Mouse (Mus musculus): ENCODE measurements around the gene Prrx1. TPM values are rescaled to one million over a fixed set of nuclear protein-coding genes. Genes with fewer than 3 reads are reported as not detected.

Gene Prrx1
- 3.9 and 5.6 TPM in 2 replicates for polyA plus RNA-seq (2015; fragmentation: Nextera tagmentation; extraction: Ambion mirVana)

GRCm38 (mm10) chr1:163313101-163313773 lies at the start of gene Prrx1:
Prrx1 (minus strand) TSS chr1:163313710.
- Histone ChIP-seq H3K9ac (ENCODE audit: low read depth, low read length) (peak within 1 kb of the TSS; percentile 57), H3K4me3 (ENCODE audit: low read length) (peak within 1 kb of the TSS; percentile 48), H3K4me2 (ENCODE audit: low read length) (peak within 1 kb of the TSS; percentile 71), H3K4me1 (ENCODE audit: control insufficient read depth, insufficient read depth, low read depth, low read length) (peaks cover 28% of the 10 kb centered on the region), H3K36me3 (ENCODE audit: control insufficient read depth, insufficient read depth, low read length) (no peaks in the 10 kb centered on the region), H3K9me3 (ENCODE audit: control insufficient read depth, low read length) (no peaks in the 10 kb centered on the region), H3K27ac (ENCODE audit: low read depth, low read length) (peak within 1 kb of the TSS; percentile 11; the same call in 1 of the 2 replicates), H3K27me3 (replicated peaks; ENCODE audit: control insufficient read depth, insufficient read depth, low read length) (peaks cover 38% of the 10 kb centered on the region)
- WGBS = under 1% methylated on average over 17 of the region's 17 CpGs
- ATAC-seq = peak; percentile 58; the same call in 1 of the 2 replicates

DNA sequence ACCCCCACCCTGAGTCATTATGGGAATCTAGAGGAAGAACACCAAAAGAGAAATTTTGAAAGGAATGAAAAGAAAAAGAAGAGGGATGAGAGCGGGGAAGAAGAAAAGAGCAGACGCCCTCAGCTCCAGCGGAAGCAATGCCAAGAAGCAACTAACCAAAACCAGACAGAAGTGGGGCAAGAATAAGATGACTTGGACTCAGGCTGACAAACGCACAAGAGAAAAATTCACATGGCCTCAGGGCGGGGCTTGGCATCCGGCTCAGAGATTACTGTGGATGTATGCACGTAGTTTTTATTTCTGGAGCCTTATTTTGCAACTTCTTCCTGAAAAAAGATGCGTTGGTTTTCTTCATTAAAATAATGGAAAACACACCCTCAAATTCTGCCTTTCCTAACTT lies 48.7 kb upstream of the Prrx1 start:
- Histone ChIP-seq H3K36me3 (ENCODE audit: control insufficient read depth, insufficient read depth, low read length) (no peaks in the 10 kb centered on the region), H3K27ac (ENCODE audit: low read depth, low read length) (no peak overlapping the region), H3K4me3 (ENCODE audit: low read length) (no peak overlapping the region), H3K4me2 (ENCODE audit: low read length) (no peak overlapping the region), H3K27me3 (replicated peaks; ENCODE audit: control insufficient read depth, insufficient read depth, low read length) (no peaks in the 10 kb centered on the region), H3K4me1 (ENCODE audit: control insufficient read depth, insufficient read depth, low read depth, low read length) (no peaks in the 10 kb centered on the region), H3K9me3 (ENCODE audit: control insufficient read depth, low read length) (no peaks in the 10 kb centered on the region), H3K9ac (ENCODE audit: low read depth, low read length) (no peak overlapping the region)
- ATAC-seq = no peak
- 81% methylated on average over 8 of the region's 8 CpGs for WGBS

GRCm38 (mm10) chr1:163361376-163361775 lies 47.9 kb upstream of the Prrx1 start:
- ATAC-seq = no peak
- H3K27me3 ChIP-seq (replicated peaks; ENCODE audit: control insufficient read depth, insufficient read depth, low read length) = no peaks in the 10 kb centered on the region
- no peak overlapping the region for H3K4me3 ChIP-seq (ENCODE audit: low read length)
- H3K9ac ChIP-seq (ENCODE audit: low read depth, low read length) = no peak overlapping the region
- WGBS = 84% methylated on average over 5 of the region's 5 CpGs
- no peaks in the 10 kb centered on the region for H3K9me3 ChIP-seq (ENCODE audit: control insufficient read depth, low read length)
- no peaks in the 10 kb centered on the region for H3K36me3 ChIP-seq (ENCODE audit: control insufficient read depth, insufficient read depth, low read length)
- H3K4me2 ChIP-seq (ENCODE audit: low read length) = no peak overlapping the region
- H3K4me1 ChIP-seq (ENCODE audit: control insufficient read depth, insufficient read depth, low read depth, low read length) = no peaks in the 10 kb centered on the region
- H3K27ac ChIP-seq (ENCODE audit: low read depth, low read length) = no peak overlapping the region

GRCm38 (mm10) chr1:163360796-163361195 lies 47.3 kb upstream of the Prrx1 start:
- Histone ChIP-seq H3K4me3 (ENCODE audit: low read length) (no peak overlapping the region), H3K36me3 (ENCODE audit: control insufficient read depth, insufficient read depth, low read length) (no peaks in the 10 kb centered on the region), H3K4me2 (ENCODE audit: low read length) (no peak overlapping the region), H3K27ac (ENCODE audit: low read depth, low read length) (no peak overlapping the region), H3K9me3 (ENCODE audit: control insufficient read depth, low read length) (no peaks in the 10 kb centered on the region), H3K4me1 (ENCODE audit: control insufficient read depth, insufficient read depth, low read depth, low read length) (no peaks in the 10 kb centered on the region), H3K27me3 (replicated peaks; ENCODE audit: control insufficient read depth, insufficient read depth, low read length) (no peaks in the 10 kb centered on the region), H3K9ac (ENCODE audit: low read depth, low read length) (no peak overlapping the region)
- WGBS = 74% methylated on average over 6 of the region's 6 CpGs
- ATAC-seq = no peak

DNA sequence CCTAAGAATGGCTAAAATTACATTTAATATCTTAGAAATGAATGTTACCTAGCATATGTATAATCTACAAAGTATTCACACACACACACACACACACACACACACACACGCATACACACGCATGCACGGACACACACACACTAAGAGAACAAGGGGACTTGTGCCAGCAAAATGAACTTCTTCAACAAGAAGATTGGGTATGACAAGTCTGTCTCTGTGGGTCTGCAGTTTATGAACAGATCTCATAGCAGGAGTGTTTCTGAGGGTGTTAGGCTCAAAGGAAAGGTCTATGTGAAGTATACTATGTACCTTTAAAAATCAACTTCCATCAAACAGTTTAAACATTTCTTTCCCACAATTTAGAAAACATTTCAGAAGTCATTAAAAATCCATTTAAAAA lies 46.0 kb upstream of the Prrx1 start:
- H3K27me3 ChIP-seq (replicated peaks; ENCODE audit: control insufficient read depth, insufficient read depth, low read length) = no peaks in the 10 kb centered on the region
- H3K9ac ChIP-seq (ENCODE audit: low read depth, low read length) = no peak overlapping the region
- WGBS = 96% methylated on average over 3 of the region's 3 CpGs
- no peak for ATAC-seq
- H3K27ac ChIP-seq (ENCODE audit: low read depth, low read length) = no peak overlapping the region
- H3K4me1 ChIP-seq (ENCODE audit: control insufficient read depth, insufficient read depth, low read depth, low read length) = no peaks in the 10 kb centered on the region
- H3K9me3 ChIP-seq (ENCODE audit: control insufficient read depth, low read length) = no peaks in the 10 kb centered on the region
- H3K4me3 ChIP-seq (ENCODE audit: low read length) = no peak overlapping the region
- no peaks in the 10 kb centered on the region for H3K36me3 ChIP-seq (ENCODE audit: control insufficient read depth, insufficient read depth, low read length)
- no peak overlapping the region for H3K4me2 ChIP-seq (ENCODE audit: low read length)

DNA sequence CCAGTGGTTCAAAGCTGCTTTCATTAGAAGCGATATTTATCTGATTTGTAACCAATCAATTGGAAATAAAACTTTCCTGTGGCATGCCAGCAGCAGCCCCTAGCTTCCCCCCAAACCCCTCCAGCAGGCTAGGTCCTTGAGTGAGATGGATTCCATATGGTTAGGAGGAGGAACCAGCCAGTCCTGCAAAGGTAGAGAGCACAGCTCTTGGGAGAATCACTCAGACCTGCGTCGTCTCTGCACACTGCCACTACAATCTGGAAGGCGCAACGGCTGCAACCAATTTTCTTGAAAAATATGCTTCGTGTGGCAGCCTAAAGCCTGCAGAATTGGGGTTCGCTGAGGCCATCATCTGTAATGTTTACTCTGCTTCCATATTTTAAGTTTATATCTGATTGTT lies 44.7 kb upstream of the Prrx1 start:
- Histone ChIP-seq H3K9me3 (ENCODE audit: control insufficient read depth, low read length) (no peaks in the 10 kb centered on the region), H3K27ac (ENCODE audit: low read depth, low read length) (no peak overlapping the region), H3K4me3 (ENCODE audit: low read length) (no peak overlapping the region), H3K27me3 (replicated peaks; ENCODE audit: control insufficient read depth, insufficient read depth, low read length) (no peaks in the 10 kb centered on the region), H3K9ac (ENCODE audit: low read depth, low read length) (no peak overlapping the region), H3K36me3 (ENCODE audit: control insufficient read depth, insufficient read depth, low read length) (no peaks in the 10 kb centered on the region), H3K4me1 (ENCODE audit: control insufficient read depth, insufficient read depth, low read depth, low read length) (no peaks in the 10 kb centered on the region), H3K4me2 (ENCODE audit: low read length) (no peak overlapping the region)
- WGBS = 78% methylated on average over 7 of the region's 7 CpGs
- ATAC-seq = no peak

GRCm38 (mm10) chr1:163357733-163358132 lies 44.2 kb upstream of the Prrx1 start:
- Histone ChIP-seq H3K4me2 (ENCODE audit: low read length) (no peak overlapping the region), H3K4me3 (ENCODE audit: low read length) (no peak overlapping the region), H3K36me3 (ENCODE audit: control insufficient read depth, insufficient read depth, low read length) (no peaks in the 10 kb centered on the region), H3K27me3 (replicated peaks; ENCODE audit: control insufficient read depth, insufficient read depth, low read length) (no peaks in the 10 kb centered on the region), H3K9me3 (ENCODE audit: control insufficient read depth, low read length) (no peaks in the 10 kb centered on the region), H3K27ac (ENCODE audit: low read depth, low read length) (no peak overlapping the region), H3K4me1 (ENCODE audit: control insufficient read depth, insufficient read depth, low read depth, low read length) (no peaks in the 10 kb centered on the region), H3K9ac (ENCODE audit: low read depth, low read length) (no peak overlapping the region)
- no peak for ATAC-seq
- 76% methylated on average over 6 of the region's 6 CpGs for WGBS

GRCm38 (mm10) chr1:163356167-163356566 lies 42.7 kb upstream of the Prrx1 start:
- WGBS = 77% methylated on average over 4 of the region's 4 CpGs
- no peaks in the 10 kb centered on the region for H3K27me3 ChIP-seq (replicated peaks; ENCODE audit: control insufficient read depth, insufficient read depth, low read length)
- H3K4me1 ChIP-seq (ENCODE audit: control insufficient read depth, insufficient read depth, low read depth, low read length) = no peaks in the 10 kb centered on the region
- no peak overlapping the region for H3K4me3 ChIP-seq (ENCODE audit: low read length)
- no peak for ATAC-seq
- no peak overlapping the region for H3K4me2 ChIP-seq (ENCODE audit: low read length)
- no peak overlapping the region for H3K9ac ChIP-seq (ENCODE audit: low read depth, low read length)
- no peaks in the 10 kb centered on the region for H3K36me3 ChIP-seq (ENCODE audit: control insufficient read depth, insufficient read depth, low read length)
- no peaks in the 10 kb centered on the region for H3K9me3 ChIP-seq (ENCODE audit: control insufficient read depth, low read length)
- no peak overlapping the region for H3K27ac ChIP-seq (ENCODE audit: low read depth, low read length)

DNA sequence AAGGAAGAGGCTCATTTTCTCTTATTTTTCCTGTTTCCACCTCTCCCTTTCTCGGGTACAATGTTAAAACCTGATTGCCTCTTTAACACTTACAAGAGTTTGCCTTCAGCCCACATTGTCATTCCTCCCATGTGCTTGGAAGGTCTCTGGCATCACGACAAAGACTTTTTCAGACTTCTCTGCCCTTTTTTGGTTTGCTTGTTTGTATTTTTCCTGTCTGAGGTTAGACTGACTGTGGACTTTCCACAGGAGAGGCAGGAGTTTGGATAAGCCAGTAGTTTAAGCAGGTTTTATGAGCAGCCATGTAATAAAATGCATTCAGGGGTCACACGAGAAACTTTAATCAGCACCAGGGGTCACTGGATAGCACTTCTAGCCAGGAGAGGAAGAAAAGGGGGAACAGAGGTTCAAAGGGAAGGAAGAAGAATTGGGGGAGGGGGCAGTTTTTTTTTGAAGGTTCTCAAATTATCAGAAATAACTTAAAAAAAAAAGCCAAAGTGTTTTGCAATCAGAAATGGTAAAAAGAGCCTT lies 42.2 kb upstream of the Prrx1 start:
- Histone ChIP-seq H3K36me3 (ENCODE audit: control insufficient read depth, insufficient read depth, low read length) (no peaks in the 10 kb centered on the region), H3K9me3 (ENCODE audit: control insufficient read depth, low read length) (no peaks in the 10 kb centered on the region), H3K9ac (ENCODE audit: low read depth, low read length) (no peak overlapping the region), H3K27me3 (replicated peaks; ENCODE audit: control insufficient read depth, insufficient read depth, low read length) (no peaks in the 10 kb centered on the region), H3K4me1 (ENCODE audit: control insufficient read depth, insufficient read depth, low read depth, low read length) (no peaks in the 10 kb centered on the region), H3K4me2 (ENCODE audit: low read length) (no peak overlapping the region), H3K4me3 (ENCODE audit: low read length) (no peak overlapping the region), H3K27ac (ENCODE audit: low read depth, low read length) (no peak overlapping the region)
- 49% methylated on average over 3 of the region's 3 CpGs for WGBS
- no peak for ATAC-seq

Data from hindbrain, embryonic 16.5 days (tissue).